In the genomic region with DNA sequence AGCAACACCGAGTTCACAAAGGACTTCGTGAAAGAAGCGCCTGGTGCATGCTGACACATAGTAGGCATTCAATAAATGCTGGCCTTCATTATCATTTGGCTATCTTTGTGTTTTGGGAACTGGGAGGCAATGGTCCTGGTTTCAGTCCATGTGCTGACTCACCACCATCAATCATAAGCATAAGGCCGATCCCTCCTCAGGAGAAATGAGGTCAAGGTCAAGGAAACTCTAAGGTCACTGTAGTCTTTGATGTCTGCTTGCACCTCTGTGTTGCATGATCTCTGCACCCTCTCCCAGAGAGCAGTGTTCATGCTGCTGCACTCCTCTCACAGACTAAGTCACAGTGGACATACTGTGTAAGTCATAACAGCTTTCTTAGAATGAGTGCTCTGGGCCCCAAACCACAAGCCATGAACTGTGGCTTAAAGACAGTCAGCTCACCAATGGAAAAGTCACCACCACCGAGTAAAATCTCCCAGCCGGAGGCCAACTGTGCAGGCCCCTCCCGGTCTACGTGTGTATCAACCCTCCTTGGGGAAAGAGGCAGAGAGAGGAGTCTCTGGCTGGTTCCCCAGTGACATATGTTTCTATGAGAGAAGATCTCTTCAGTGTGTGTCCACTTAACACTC, we compare ENCODE assay signal across 20 mouse cellular contexts. TPM values are rescaled to one million over a fixed set of nuclear protein-coding genes. Genes with fewer than 3 reads are reported as not detected.
A peak's percentile ranks its signal among the peaks of the same experiment; 100 is the strongest.
DNase-seq lines count a peak whose midpoint lies in the region; ATAC-seq lines count a peak whose summit lies in the region.
"Had no signal": no experiment of that assay in that cellular context is flagged by ENCODE, and none has a peak within 500 bp of the region (broad histone marks: within the 10 kb centered on the region; RNA-seq: fewer than 3 reads in every experiment).

No protein-coding gene starts in this region.

- no peaks in the 10 kb centered on the region for H3K9me3 ChIP-seq in hindbrain, embryonic 10.5 days
- no peaks in the 10 kb centered on the region for H3K9me3 ChIP-seq in hindbrain, embryonic 11.5 days (ENCODE audit: control insufficient read depth, low read length)
- no peaks in the 10 kb centered on the region for H3K9me3 ChIP-seq in limb, embryonic 10.5 days (replicated peaks)
- H3K9me3 ChIP-seq: heart, embryonic 10.5 days; intestine, embryonic 15.5 days; lung, embryonic 15.5 days; megakaryocyte, embryonic 14.5 days; midbrain, embryonic 13.5 days had no signal

- H3K27ac ChIP-seq in hindbrain, embryonic 10.5 days: peak overlapping the region; percentile 59; the same call in 1 of the 2 replicates
- H3K27ac ChIP-seq in hindbrain, embryonic 11.5 days (ENCODE audit: low read depth, low read length): no peak overlapping the region
- H3K27ac ChIP-seq in limb, embryonic 10.5 days: peak overlapping the region; percentile 32; the same call in 1 of the 2 replicates
- H3K27ac ChIP-seq: heart, embryonic 10.5 days; intestine, embryonic 15.5 days; liver, embryonic 14.5 days; lung, embryonic 15.5 days; midbrain, embryonic 13.5 days had no signal

- DNase-seq in hindbrain, embryonic 10.5 days (ENCODE audit: low spot score): no peak
- no peak for DNase-seq in hindbrain, embryonic 11.5 days (ENCODE audit: low spot score)
- peak; percentile 74 for DNase-seq in NIH3T3 (ENCODE audit: low read depth)
- peak; percentile 33 to 44 for DNase-seq in adrenal gland, postnatal 36 days
- no peak for DNase-seq in limb, embryonic 10.5 days (ENCODE audit: low spot score)
- no peak for DNase-seq in heart, adult 9 months (ENCODE audit: low spot score in 2 of 2)
- no peak for DNase-seq in kidney, adult 8-10 months
- no peak for DNase-seq in heart, adult 11 months
- DNase-seq: cerebellum, adult 11 months; cerebellum, adult 9-11 months; kidney, adult 9 months; kidney, postnatal 4 days; lung, postnatal 36 days; right cerebral cortex, postnatal 14 days had no signal

- H3K9ac ChIP-seq in hindbrain, embryonic 11.5 days (ENCODE audit: low read depth, low read length): no peak overlapping the region
- H3K9ac ChIP-seq: intestine, embryonic 15.5 days; liver, embryonic 14.5 days; lung, embryonic 15.5 days; midbrain, embryonic 13.5 days had no signal

- peaks cover 49% of the 10 kb centered on the region for H3K4me1 ChIP-seq in hindbrain, embryonic 10.5 days (replicated peaks)
- H3K4me1 ChIP-seq in hindbrain, embryonic 11.5 days (replicated peaks; ENCODE audit: control insufficient read depth, insufficient read depth, low read length): peaks cover 8% of the 10 kb centered on the region
- H3K4me1 ChIP-seq in limb, embryonic 10.5 days: peaks cover 44% of the 10 kb centered on the region

- H3K4me3 ChIP-seq in hindbrain, embryonic 10.5 days: no peak overlapping the region
- H3K4me3 ChIP-seq in hindbrain, embryonic 11.5 days (ENCODE audit: low read depth, low read length): no peak overlapping the region
- no peak overlapping the region for H3K4me3 ChIP-seq in limb, embryonic 10.5 days
- H3K4me3 ChIP-seq: heart, embryonic 10.5 days; intestine, embryonic 15.5 days; lung, embryonic 15.5 days; megakaryocyte, embryonic 14.5 days; midbrain, embryonic 13.5 days had no signal

- H3K36me3 ChIP-seq in hindbrain, embryonic 10.5 days: no peaks in the 10 kb centered on the region
- H3K36me3 ChIP-seq in hindbrain, embryonic 11.5 days (ENCODE audit: control insufficient read depth, insufficient read depth, low read length): no peaks in the 10 kb centered on the region
- H3K36me3 ChIP-seq in limb, embryonic 10.5 days: no peaks in the 10 kb centered on the region
- H3K36me3 ChIP-seq: intestine, embryonic 15.5 days; lung, embryonic 15.5 days; midbrain, embryonic 13.5 days had no signal

- no peaks in the 10 kb centered on the region for H3K27me3 ChIP-seq in hindbrain, embryonic 10.5 days (ENCODE audit: insufficient read depth, poor library complexity, severe bottlenecking)
- no peaks in the 10 kb centered on the region for H3K27me3 ChIP-seq in hindbrain, embryonic 11.5 days (ENCODE audit: control insufficient read depth, insufficient read depth, low read length)
- no peaks in the 10 kb centered on the region for H3K27me3 ChIP-seq in limb, embryonic 10.5 days (ENCODE audit: low read depth, poor library complexity, severe bottlenecking)
- H3K27me3 ChIP-seq: intestine, embryonic 15.5 days; lung, embryonic 15.5 days; megakaryocyte, embryonic 14.5 days; midbrain, embryonic 13.5 days had no signal

- H3K4me2 ChIP-seq in hindbrain, embryonic 11.5 days (replicated peaks; ENCODE audit: low read depth, low read length): no peak overlapping the region
- H3K4me2 ChIP-seq: intestine, embryonic 15.5 days; lung, embryonic 15.5 days; midbrain, embryonic 13.5 days had no signal

- 72% methylated on average over 8 of the region's 8 CpGs for WGBS in hindbrain, embryonic 10.5 days
- WGBS in hindbrain, embryonic 11.5 days: 70% methylated on average over 8 of the region's 8 CpGs
- 78% methylated on average over 8 of the region's 8 CpGs for WGBS in limb, embryonic 10.5 days

- ATAC-seq in hindbrain, embryonic 11.5 days (ENCODE audit: low FRiP score): no peak
- ATAC-seq: intestine, embryonic 15.5 days; midbrain, embryonic 13.5 days had no signal

RNA-seq across cellular contexts. Expression of gene Nav1, which starts 8.7 kb away (rescaled TPM):
- polyA plus RNA-seq in hindbrain, embryonic 10.5 days (2016; fragmentation: Nextera tagmentation; extraction: Ambion mirVana): 16.1 and 19.3 TPM in 2 replicates
- polyA plus RNA-seq in hindbrain, embryonic 11.5 days (2014; fragmentation: Nextera tagmentation; extraction: Ambion mirVana): 16.9 and 21.0 TPM in 2 replicates
- 10 to 100 TPM; 11.3 to 17.1 TPM for total RNA-seq in adrenal gland, postnatal 36 days (2021)
- polyA plus RNA-seq in limb, embryonic 10.5 days (2016; fragmentation: Nextera tagmentation; extraction: Ambion mirVana): 16.1 and 18.3 TPM in 2 replicates

Comparison
In these comparisons a context has a peak if more than half of its experiments do, and no peak if none do; other contexts are left out.
1. DNase-seq: peak in NIH3T3 (single experiment) and adrenal gland, postnatal 36 days (2 of 2); none in hindbrain, embryonic 10.5 days (single experiment), hindbrain, embryonic 11.5 days (single experiment), limb, embryonic 10.5 days (single experiment), heart, adult 9 months (0 of 2), kidney, adult 8-10 months (0 of 2) and heart, adult 11 months (single experiment).